20 mouse cellular contexts compared by ENCODE assay signal in the genomic region with DNA sequence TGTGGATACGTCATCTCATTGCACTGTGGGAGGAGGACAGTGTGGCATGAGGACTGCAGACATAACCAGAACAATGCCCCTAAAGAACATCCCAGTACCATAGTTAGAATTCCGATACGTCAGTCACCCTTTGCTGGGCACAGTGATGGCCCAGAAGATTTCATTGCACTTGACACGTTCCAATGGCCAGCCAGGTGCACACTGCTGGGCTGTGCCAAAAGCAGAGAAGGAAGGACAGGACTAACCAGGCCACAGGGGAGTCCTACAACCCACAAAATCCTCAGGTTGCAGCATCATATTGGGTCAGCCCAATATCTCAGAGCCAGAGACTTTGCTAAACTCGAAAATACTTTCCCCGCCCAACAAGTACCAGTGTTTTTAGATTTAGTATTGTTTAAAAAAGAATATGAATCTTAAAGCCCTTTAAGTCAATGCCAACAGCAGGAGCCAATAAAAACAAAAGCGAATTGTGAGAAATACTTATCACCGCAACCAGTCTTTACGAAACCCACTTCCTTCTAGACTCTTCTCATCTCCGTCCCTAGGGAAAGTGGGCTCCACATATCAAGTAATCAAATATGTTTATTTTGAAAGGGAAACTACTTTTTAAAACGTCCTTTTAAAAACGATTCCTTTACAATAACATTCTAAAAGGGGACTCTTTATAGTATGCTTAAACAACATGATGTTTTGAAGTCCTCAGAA. TPM values are rescaled to one million over a fixed set of nuclear protein-coding genes. Genes with fewer than 3 reads are reported as not detected.
DNase-seq lines count a peak whose midpoint lies in the region; ATAC-seq and TF ChIP-seq lines count a peak whose summit lies in the region.
"Had no signal": no experiment of that assay in that cellular context is flagged by ENCODE, and none has a peak within 500 bp of the region (broad histone marks: within the 10 kb centered on the region; RNA-seq: fewer than 3 reads in every experiment).

No protein-coding gene starts in this region.

- peaks cover 39% of the 10 kb centered on the region for H3K4me1 ChIP-seq in heart, embryonic 12.5 days (replicated peaks)
- H3K4me1 ChIP-seq in liver, postnatal 0 days (ENCODE audit: insufficient read depth), result peaks cover 24% of the 10 kb centered on the region
- H3K4me1 ChIP-seq in liver, embryonic 12.5 days, result no peaks in the 10 kb centered on the region
- no peaks in the 10 kb centered on the region; the same call in 1 of the 2 replicates for H3K4me1 ChIP-seq in cortical plate, adult 2 months (ENCODE audit: control insufficient read depth, insufficient read depth, low read length)
- H3K4me1 ChIP-seq: hindbrain, embryonic 13.5 days; midbrain, embryonic 10.5 days had no signal

- WGBS in heart, embryonic 12.5 days, result 54% methylated on average over 12 of the region's 12 CpGs
- WGBS in liver, postnatal 0 days (ENCODE audit: insufficient replicate concordance), result 52% methylated on average over 12 of the region's 12 CpGs
- WGBS in liver, embryonic 12.5 days (ENCODE audit: insufficient replicate concordance), result 58% methylated on average over 12 of the region's 12 CpGs

- no peak for TF ChIP-seq CTCF in liver, postnatal 0 days (IDR thresholded peaks at IDR 0.05; ENCODE audit: low read depth)
- TF ChIP-seq CTCF in cortical plate, adult 2 months (IDR thresholded peaks at IDR 0.05; ENCODE audit: extremely low read depth, insufficient read depth, low read length), result no peak

- no peak for ATAC-seq in heart, embryonic 12.5 days (ENCODE audit: insufficient number of reproducible peaks, low FRiP score)
- ATAC-seq in liver, postnatal 0 days, result peak; percentile 29
- no peak for ATAC-seq in liver, embryonic 12.5 days
- ATAC-seq: activated CD4-positive, CD25-positive, alpha-beta regulatory T cell, adult 4 months; intestine, postnatal 0 days had no signal

- peak overlapping the region; percentile 27 for H3K27ac ChIP-seq in heart, embryonic 12.5 days (ENCODE audit: poor library complexity, severe bottlenecking)
- no peak overlapping the region for H3K27ac ChIP-seq in liver, postnatal 0 days (ENCODE audit: low read depth)
- H3K27ac ChIP-seq in liver, embryonic 12.5 days, result no peak overlapping the region
- peak overlapping the region; percentile 63 for H3K27ac ChIP-seq in cortical plate, adult 2 months (ENCODE audit: insufficient read depth, low read length)
- H3K27ac ChIP-seq: embryonic facial prominence, embryonic 12.5 days; heart, embryonic 15.5 days; hindbrain, embryonic 13.5 days; limb, embryonic 15.5 days; midbrain, embryonic 10.5 days had no signal

- no peak overlapping the region for H3K4me2 ChIP-seq in heart, embryonic 12.5 days
- H3K4me2 ChIP-seq in liver, postnatal 0 days (ENCODE audit: low read depth, low read length), result no peak overlapping the region
- no peak overlapping the region for H3K4me2 ChIP-seq in liver, embryonic 12.5 days
- H3K4me2 ChIP-seq: embryonic facial prominence, embryonic 12.5 days; heart, embryonic 15.5 days; hindbrain, embryonic 13.5 days; limb, embryonic 15.5 days had no signal

- no peaks in the 10 kb centered on the region for H3K9me3 ChIP-seq in heart, embryonic 12.5 days (replicated peaks)
- H3K9me3 ChIP-seq in liver, postnatal 0 days (ENCODE audit: low read length), result no peaks in the 10 kb centered on the region
- no peaks in the 10 kb centered on the region for H3K9me3 ChIP-seq in liver, embryonic 12.5 days (replicated peaks)
- H3K9me3 ChIP-seq: embryonic facial prominence, embryonic 12.5 days; heart, embryonic 15.5 days; hindbrain, embryonic 13.5 days; limb, embryonic 15.5 days; midbrain, embryonic 10.5 days had no signal

- no peaks in the 10 kb centered on the region for H3K27me3 ChIP-seq in heart, embryonic 12.5 days (replicated peaks)
- no peaks in the 10 kb centered on the region for H3K27me3 ChIP-seq in liver, postnatal 0 days (ENCODE audit: insufficient read depth, low read length)
- H3K27me3 ChIP-seq in liver, embryonic 12.5 days (replicated peaks), result no peaks in the 10 kb centered on the region
- H3K27me3 ChIP-seq: embryonic facial prominence, embryonic 12.5 days; heart, embryonic 15.5 days; hindbrain, embryonic 13.5 days; limb, embryonic 15.5 days had no signal

- TF ChIP-seq POLR2A in cortical plate, adult 2 months (IDR thresholded peaks at IDR 0.05; ENCODE audit: extremely low read depth, insufficient read depth, low read length), result no peak

- H3K4me3 ChIP-seq in heart, embryonic 12.5 days, result no peak overlapping the region
- H3K4me3 ChIP-seq in liver, postnatal 0 days (ENCODE audit: low read depth, low read length), result no peak overlapping the region
- no peak overlapping the region for H3K4me3 ChIP-seq in liver, embryonic 12.5 days
- no peak overlapping the region for H3K4me3 ChIP-seq in cortical plate, adult 2 months (ENCODE audit: insufficient read depth, low read length)
- H3K4me3 ChIP-seq: embryonic facial prominence, embryonic 12.5 days; heart, embryonic 15.5 days; hindbrain, embryonic 13.5 days; limb, embryonic 15.5 days; midbrain, embryonic 10.5 days had no signal

- no peak overlapping the region for H3K9ac ChIP-seq in heart, embryonic 12.5 days
- no peak overlapping the region for H3K9ac ChIP-seq in liver, postnatal 0 days (replicated peaks)
- no peak overlapping the region for H3K9ac ChIP-seq in liver, embryonic 12.5 days
- H3K9ac ChIP-seq: embryonic facial prominence, embryonic 12.5 days; heart, embryonic 15.5 days; hindbrain, embryonic 13.5 days; limb, embryonic 15.5 days had no signal

- no peak for TF ChIP-seq EP300 in liver, postnatal 0 days (IDR thresholded peaks at IDR 0.05; ENCODE audit: low read depth)

- DNase-seq in heart, adult 9 months (ENCODE audit: low spot score in 2 of 2), result no peak
- no peak for DNase-seq in liver, postnatal 0 days
- DNase-seq in B cell, adult 2 months, result peak; percentile 48 to 50
- DNase-seq in T-cell, adult 2 months (ENCODE audit: low spot score), result no peak
- no peak for DNase-seq in urinary bladder, postnatal 4 days (ENCODE audit: low spot score in 2 of 2)
- DNase-seq: cerebellum, adult 11 months; cerebellum, postnatal 25 days; gastrocnemius, postnatal 36 days; lung, postnatal 14 days; right cerebral cortex, adult 18-20 months had no signal

- no peaks in the 10 kb centered on the region for H3K36me3 ChIP-seq in heart, embryonic 12.5 days
- H3K36me3 ChIP-seq in liver, postnatal 0 days (replicated peaks; ENCODE audit: insufficient read depth, low read length), result no peaks in the 10 kb centered on the region
- H3K36me3 ChIP-seq in liver, embryonic 12.5 days, result no peaks in the 10 kb centered on the region
- H3K36me3 ChIP-seq: embryonic facial prominence, embryonic 12.5 days; heart, embryonic 15.5 days; hindbrain, embryonic 13.5 days; limb, embryonic 15.5 days; midbrain, embryonic 10.5 days had no signal

RNA-seq across cellular contexts. Expression of gene Cobll1, which starts 46.0 kb away (rescaled TPM):
- polyA plus RNA-seq in heart, embryonic 12.5 days (2016; fragmentation: Nextera tagmentation; extraction: Ambion mirVana), result 12.8 and 14.5 TPM in 2 replicates
- polyA plus RNA-seq in liver, postnatal 0 days (2015; fragmentation: Nextera tagmentation; extraction: Ambion mirVana), result 6.7 and 7.0 TPM in 2 replicates
- 4.3 and 4.4 TPM in 2 replicates for polyA plus RNA-seq in liver, embryonic 12.5 days (2016; fragmentation: Nextera tagmentation; extraction: Ambion mirVana)
- polyA plus RNA-seq in cortical plate, adult 2 months (2012; rRNA removed), result 6.6 and 8.5 TPM in 2 replicates

Comparison
In these comparisons a context has a peak if more than half of its experiments do, and no peak if none do; other contexts are left out.
1. H3K27ac ChIP-seq: peak in heart, embryonic 12.5 days (single experiment) and cortical plate, adult 2 months (single experiment); none in liver, postnatal 0 days (single experiment) and liver, embryonic 12.5 days (single experiment).
2. DNase-seq: peak in B cell, adult 2 months (2 of 2); none in heart, adult 9 months (0 of 2), liver, postnatal 0 days (single experiment), T-cell, adult 2 months (single experiment) and urinary bladder, postnatal 4 days (0 of 2).